Mouse (Mus musculus): Measurements from ENCODE around the gene Aacs. TPM values are rescaled to one million over a fixed set of nuclear protein-coding genes. Genes with fewer than 3 reads are reported as not detected.
"Not testable (repeated sequence)": the region's sequence is repeated elsewhere in the genome, so short reads cannot be mapped to it uniquely, and the experiment has no call there.

The Aacs gene
- total and polyA plus RNA-seq, 2 experiments from 2014 or later: 4.8 to 13.9 TPM

DNA sequence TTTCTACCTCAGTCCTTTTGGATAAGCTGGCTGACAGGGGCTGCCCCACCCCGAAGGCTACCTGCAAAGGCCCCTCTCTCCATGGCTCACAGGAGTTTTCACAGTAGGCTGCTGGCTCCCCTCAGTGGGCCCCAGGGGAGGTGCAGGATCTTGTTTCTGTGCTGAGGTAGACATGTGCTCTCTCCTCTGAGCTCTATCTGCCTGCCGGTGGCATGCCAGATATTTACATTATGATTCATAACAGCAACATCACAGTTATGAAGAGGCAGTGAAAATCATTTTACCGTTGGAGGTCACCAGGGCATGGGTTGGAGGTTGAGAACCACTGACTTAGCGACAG lies 12.5 kb downstream of the Aacs start:
- Histone ChIP-seq H3K4me1 (ENCODE audit: control insufficient read depth, insufficient read depth) (no peaks in the 10 kb centered on the region), H3K36me3 (replicated peaks; ENCODE audit: control insufficient read depth, insufficient read depth, low read length) (peaks cover 3% of the 10 kb centered on the region), H3K4me3 (ENCODE audit: low read depth, low read length) (no peak overlapping the region), H3K4me2 (ENCODE audit: low read depth, low read length) (no peak overlapping the region), H3K9ac (replicated peaks; ENCODE audit: low read depth, low read length) (no peak overlapping the region), H3K9me3 (replicated peaks; ENCODE audit: control insufficient read depth, low read length) (no peaks in the 10 kb centered on the region), H3K27me3 (ENCODE audit: control insufficient read depth, insufficient read depth, low read length) (no peaks in the 10 kb centered on the region), H3K27ac (ENCODE audit: low read depth) (no peak overlapping the region)
- peak; percentile 50 for TF ChIP-seq CTCF (IDR thresholded peaks at IDR 0.05; ENCODE audit: low read depth)
- TF ChIP-seq EP300 (IDR thresholded peaks at IDR 0.05; ENCODE audit: low read depth): no peak
- no peak for DNase-seq (ENCODE audit: low spot score)
- peak; percentile 62; the same call in 1 of the 2 replicates for ATAC-seq (ENCODE audit: insufficient read depth, low read depth)
- WGBS: 44% methylated on average over 4 of the region's 4 CpGs

DNA sequence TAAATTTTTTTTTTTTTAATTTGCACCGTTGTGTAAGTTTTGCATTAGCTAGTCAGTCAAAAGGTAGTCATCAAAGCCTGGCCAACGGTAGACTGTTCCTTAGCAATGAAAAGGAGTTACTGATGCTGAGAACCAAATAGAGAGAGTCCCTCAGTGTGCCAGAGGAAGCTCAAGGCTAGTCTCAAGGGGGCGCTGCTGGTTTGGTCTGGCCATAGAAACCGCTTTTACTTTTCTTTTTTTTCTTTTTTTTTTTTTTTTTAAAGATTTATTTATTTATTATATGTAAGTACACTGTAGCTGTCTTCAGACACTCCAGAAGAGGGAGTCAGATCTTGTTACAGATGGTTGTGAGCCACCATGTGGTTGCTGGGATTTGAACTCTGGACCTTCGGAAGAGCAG lies 13.3 kb downstream of the Aacs start:
- DNase-seq (ENCODE audit: low spot score); H3K27me3 ChIP-seq (ENCODE audit: control insufficient read depth, insufficient read depth, low read length); H3K4me1 ChIP-seq (ENCODE audit: control insufficient read depth, insufficient read depth); ATAC-seq (ENCODE audit: insufficient read depth, low read depth); H3K4me3 ChIP-seq (ENCODE audit: low read depth, low read length); H3K36me3 ChIP-seq (replicated peaks; ENCODE audit: control insufficient read depth, insufficient read depth, low read length); H3K27ac ChIP-seq (ENCODE audit: low read depth); H3K9ac ChIP-seq (replicated peaks; ENCODE audit: low read depth, low read length); H3K9me3 ChIP-seq (replicated peaks; ENCODE audit: control insufficient read depth, low read length); H3K4me2 ChIP-seq (ENCODE audit: low read depth, low read length): not testable (repeated sequence)
- WGBS: 95% methylated on average over 5 of the region's 5 CpGs

DNA sequence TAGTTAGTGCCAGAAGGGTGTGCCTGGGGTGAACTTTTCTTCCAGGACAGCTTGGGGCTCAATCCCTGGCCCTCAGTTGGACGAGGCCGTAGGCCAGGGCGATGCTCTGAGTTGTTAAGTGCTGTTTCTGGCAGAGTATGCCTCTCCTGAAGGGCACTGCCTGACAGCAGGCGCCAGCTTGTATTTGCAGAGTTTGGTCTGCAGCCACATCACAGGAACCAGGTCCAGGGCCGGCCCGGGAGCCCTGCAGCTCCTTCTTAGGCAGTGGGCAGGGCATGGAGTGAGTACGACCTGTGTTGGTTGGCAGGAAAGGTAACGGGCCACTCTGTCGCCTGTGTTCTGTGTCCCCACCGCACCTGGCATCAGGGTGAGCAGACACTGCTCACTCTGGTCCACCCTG lies 15.5 kb downstream of the Aacs start:
- H3K27me3 ChIP-seq (ENCODE audit: control insufficient read depth, insufficient read depth, low read length): no peaks in the 10 kb centered on the region
- no peaks in the 10 kb centered on the region for H3K4me1 ChIP-seq (ENCODE audit: control insufficient read depth, insufficient read depth)
- H3K4me2 ChIP-seq (ENCODE audit: low read depth, low read length): no peak overlapping the region
- no peaks in the 10 kb centered on the region for H3K9me3 ChIP-seq (replicated peaks; ENCODE audit: control insufficient read depth, low read length)
- no peak overlapping the region for H3K9ac ChIP-seq (replicated peaks; ENCODE audit: low read depth, low read length)
- DNase-seq (ENCODE audit: low spot score): no peak
- ATAC-seq (ENCODE audit: insufficient read depth, low read depth): no peak
- WGBS: 83% methylated on average over 10 of the region's 10 CpGs
- TF ChIP-seq CTCF (IDR thresholded peaks at IDR 0.05; ENCODE audit: low read depth) (no peak), EP300 (IDR thresholded peaks at IDR 0.05; ENCODE audit: low read depth) (no peak)
- H3K27ac ChIP-seq (ENCODE audit: low read depth): no peak overlapping the region
- no peak overlapping the region for H3K4me3 ChIP-seq (ENCODE audit: low read depth, low read length)
- no peaks in the 10 kb centered on the region; the same call in none of the 2 replicates for H3K36me3 ChIP-seq (replicated peaks; ENCODE audit: control insufficient read depth, insufficient read depth, low read length)

DNA sequence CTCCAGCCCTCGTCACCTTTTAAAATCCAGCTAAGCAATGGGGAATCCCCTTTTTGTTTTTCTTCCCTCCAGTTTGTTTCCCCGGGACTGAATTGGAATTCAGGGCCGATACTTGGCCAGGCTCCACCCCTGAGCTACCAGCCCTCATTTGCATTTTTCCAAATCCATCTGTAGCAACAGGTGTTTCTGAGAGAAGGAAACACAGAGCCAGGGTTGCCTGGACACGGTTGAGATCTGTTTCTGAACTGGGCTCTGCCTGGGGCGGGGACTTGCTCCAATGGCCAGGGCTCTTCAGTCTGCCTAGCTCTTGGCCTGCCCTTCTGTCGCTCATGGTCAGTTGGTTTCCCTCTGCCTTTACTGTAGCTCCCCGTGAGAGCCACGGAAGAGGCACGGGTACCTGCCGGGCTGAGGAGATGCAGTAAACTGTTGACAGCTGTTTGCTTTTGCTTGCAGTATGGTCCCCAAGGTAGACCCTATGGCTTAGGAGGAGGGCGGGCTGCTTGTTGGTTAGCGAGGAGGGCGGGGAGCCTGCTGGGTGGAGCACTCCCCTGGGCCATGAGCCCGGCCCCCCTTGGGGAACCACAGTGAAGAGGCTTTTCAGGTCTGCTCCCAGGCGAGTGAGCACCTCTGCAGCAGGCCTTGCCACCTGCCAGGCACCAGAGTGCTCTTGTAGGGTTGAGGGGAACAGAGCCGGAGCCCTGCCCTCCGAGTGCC lies 16.9 kb downstream of the Aacs start:
- Histone ChIP-seq H3K9me3 (replicated peaks; ENCODE audit: control insufficient read depth, low read length) (no peaks in the 10 kb centered on the region), H3K4me3 (ENCODE audit: low read depth, low read length) (no peak overlapping the region), H3K36me3 (replicated peaks; ENCODE audit: control insufficient read depth, insufficient read depth, low read length) (no peaks in the 10 kb centered on the region; the same call in none of the 2 replicates), H3K4me1 (ENCODE audit: control insufficient read depth, insufficient read depth) (no peaks in the 10 kb centered on the region), H3K27ac (ENCODE audit: low read depth) (no peak overlapping the region), H3K9ac (replicated peaks; ENCODE audit: low read depth, low read length) (no peak overlapping the region), H3K27me3 (ENCODE audit: control insufficient read depth, insufficient read depth, low read length) (no peaks in the 10 kb centered on the region), H3K4me2 (ENCODE audit: low read depth, low read length) (no peak overlapping the region)
- DNase-seq (ENCODE audit: low spot score) (no peak), ATAC-seq (ENCODE audit: insufficient read depth, low read depth) (no peak)
- WGBS: 77% methylated on average over 17 of the region's 17 CpGs
- no peak for TF ChIP-seq CTCF (IDR thresholded peaks at IDR 0.05; ENCODE audit: low read depth)
- TF ChIP-seq EP300 (IDR thresholded peaks at IDR 0.05; ENCODE audit: low read depth): no peak

DNA sequence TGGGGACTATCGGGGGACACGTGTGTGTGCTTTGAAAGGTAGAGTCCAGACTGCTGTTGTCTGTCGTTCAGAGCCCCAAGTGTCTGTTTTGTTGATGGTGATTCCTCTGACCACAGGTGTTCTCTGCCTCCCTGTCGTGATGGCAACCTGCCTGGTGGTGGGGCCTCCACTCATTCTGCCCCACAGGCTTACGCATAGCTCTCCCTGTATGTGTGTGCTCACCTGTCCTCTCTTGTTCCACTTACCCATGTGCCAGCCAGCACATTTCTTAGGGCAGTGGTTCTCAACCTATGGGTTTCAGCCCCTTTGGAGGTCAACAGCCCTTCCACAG lies 17.4 kb downstream of the Aacs start:
- no peaks in the 10 kb centered on the region; the same call in none of the 2 replicates for H3K36me3 ChIP-seq (replicated peaks; ENCODE audit: control insufficient read depth, insufficient read depth, low read length)
- DNase-seq (ENCODE audit: low spot score) (no peak), ATAC-seq (ENCODE audit: insufficient read depth, low read depth) (no peak)
- H3K9ac ChIP-seq (replicated peaks; ENCODE audit: low read depth, low read length): no peak overlapping the region
- H3K9me3 ChIP-seq (replicated peaks; ENCODE audit: control insufficient read depth, low read length): no peaks in the 10 kb centered on the region
- no peak overlapping the region for H3K4me3 ChIP-seq (ENCODE audit: low read depth, low read length)
- H3K4me2 ChIP-seq (ENCODE audit: low read depth, low read length): no peak overlapping the region
- H3K4me1 ChIP-seq (ENCODE audit: control insufficient read depth, insufficient read depth): no peaks in the 10 kb centered on the region
- 77% methylated on average over 5 of the region's 5 CpGs for WGBS
- TF ChIP-seq CTCF (IDR thresholded peaks at IDR 0.05; ENCODE audit: low read depth): no peak
- no peak for TF ChIP-seq EP300 (IDR thresholded peaks at IDR 0.05; ENCODE audit: low read depth)
- no peak overlapping the region for H3K27ac ChIP-seq (ENCODE audit: low read depth)
- H3K27me3 ChIP-seq (ENCODE audit: control insufficient read depth, insufficient read depth, low read length): no peaks in the 10 kb centered on the region

DNA sequence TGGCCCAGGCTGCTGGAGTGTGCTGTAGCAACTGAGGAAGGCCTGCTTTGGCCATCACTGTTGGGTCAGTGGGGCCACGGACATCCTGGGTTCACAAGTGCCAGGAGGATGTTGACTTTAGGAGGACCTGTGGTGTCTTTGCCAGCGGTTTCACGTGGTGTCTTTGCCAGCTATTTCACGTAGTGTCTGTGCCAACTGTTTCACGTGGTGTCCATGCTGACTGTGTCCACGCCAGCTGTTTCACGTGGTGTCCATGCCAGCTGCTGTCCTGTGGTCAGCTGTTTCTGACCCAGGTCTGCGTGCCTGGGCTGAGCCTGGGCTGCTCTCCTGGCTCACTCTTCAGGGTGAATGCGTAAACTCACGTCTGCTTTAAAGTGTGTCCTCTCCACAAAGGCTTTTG lies 20.0 kb downstream of the Aacs start:
- H3K9me3 ChIP-seq (replicated peaks; ENCODE audit: control insufficient read depth, low read length): no peaks in the 10 kb centered on the region
- WGBS: 80% methylated on average over 10 of the region's 10 CpGs
- no peak overlapping the region for H3K4me2 ChIP-seq (ENCODE audit: low read depth, low read length)
- H3K36me3 ChIP-seq (replicated peaks; ENCODE audit: control insufficient read depth, insufficient read depth, low read length): no peaks in the 10 kb centered on the region; the same call in 1 of the 2 replicates
- H3K4me1 ChIP-seq (ENCODE audit: control insufficient read depth, insufficient read depth): no peaks in the 10 kb centered on the region
- ATAC-seq (ENCODE audit: insufficient read depth, low read depth) (no peak), DNase-seq (ENCODE audit: low spot score) (no peak)
- TF ChIP-seq CTCF (IDR thresholded peaks at IDR 0.05; ENCODE audit: low read depth) (no peak), EP300 (IDR thresholded peaks at IDR 0.05; ENCODE audit: low read depth) (no peak)
- H3K9ac ChIP-seq (replicated peaks; ENCODE audit: low read depth, low read length): no peak overlapping the region
- H3K4me3 ChIP-seq (ENCODE audit: low read depth, low read length): no peak overlapping the region
- no peak overlapping the region for H3K27ac ChIP-seq (ENCODE audit: low read depth)
- H3K27me3 ChIP-seq (ENCODE audit: control insufficient read depth, insufficient read depth, low read length): no peaks in the 10 kb centered on the region

Measured in heart, postnatal 0 days (tissue).